Mouse (Mus musculus): ENCODE measurements at regions not wholly inside any gene's neighbourhood (a gene's known extent, or its start where the extent isn't known, plus 50 kb on each side); places are given as distances from the start of the nearest gene placed in this dataset.
A peak's percentile ranks its signal among the peaks of the same experiment; 100 is the strongest.

DNA sequence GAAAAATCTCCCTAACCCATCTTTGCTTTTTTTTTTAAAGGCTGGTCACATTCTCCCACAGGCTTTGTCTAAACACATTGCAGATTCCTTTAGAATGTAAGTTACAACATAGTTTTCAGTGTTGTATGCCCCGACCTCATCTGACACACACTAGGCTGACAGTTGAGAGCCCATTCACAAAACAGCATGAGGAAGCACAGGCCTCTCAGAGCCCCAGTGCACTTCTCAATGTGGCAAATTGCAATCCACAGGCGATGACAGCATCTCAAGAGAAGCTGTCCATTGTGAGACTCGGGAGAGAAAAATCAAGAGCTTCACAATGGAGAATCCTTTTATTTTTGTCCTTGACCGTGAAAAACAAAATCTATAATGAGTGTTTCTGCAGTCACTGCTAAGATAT lies 493.8 kb upstream of the Alcam start:
- Histone ChIP-seq H3K4me3 (no peak overlapping the region), H3K27ac (no peak overlapping the region)
- no peak for DNase-seq (ENCODE audit: low spot score in 2 of 2)
- no peak for TF ChIP-seq CTCF (conservative IDR thresholded peaks at IDR 0.05)

GRCm38 (mm10) chr16:52934749-52935148 lies 480.9 kb upstream of the Alcam start:
- TF ChIP-seq CTCF (conservative IDR thresholded peaks at IDR 0.05): no peak
- Histone ChIP-seq H3K27ac (no peak overlapping the region), H3K4me3 (no peak overlapping the region)
- no peak for DNase-seq (ENCODE audit: low spot score in 2 of 2)

DNA sequence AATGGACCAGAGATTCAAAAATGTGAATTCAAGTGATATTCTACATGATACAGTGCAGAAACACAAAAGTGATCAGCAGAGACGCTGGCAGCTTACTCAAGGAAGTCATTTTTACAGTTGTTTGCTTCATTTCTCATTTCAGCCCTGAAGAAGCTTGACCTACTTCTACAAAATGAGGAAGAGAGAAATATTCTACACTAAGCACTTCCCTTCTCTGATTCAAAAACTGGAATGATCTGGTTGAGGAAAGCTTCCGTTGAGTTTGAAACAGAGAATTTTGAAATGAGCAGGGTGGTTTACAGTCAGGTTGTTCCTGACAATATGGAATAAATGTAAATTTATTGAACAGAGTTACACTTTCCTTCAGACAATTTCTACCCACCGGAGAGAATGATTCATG lies 478.1 kb upstream of the Alcam start:
- TF ChIP-seq CTCF (conservative IDR thresholded peaks at IDR 0.05): no peak
- H3K27ac ChIP-seq: no peak overlapping the region
- no peak for DNase-seq (ENCODE audit: low spot score in 2 of 2)
- H3K4me3 ChIP-seq: no peak overlapping the region

- peak in 1 of 2 experiments; percentile 39 for DNase-seq (ENCODE audit: low spot score in 2 of 2)
- Histone ChIP-seq H3K27ac (no peak overlapping the region), H3K4me3 (no peak overlapping the region)
- peak; percentile 17; the same call in 1 of the 2 replicates for TF ChIP-seq CTCF (conservative IDR thresholded peaks at IDR 0.05)
These were observed 438.8 kb upstream of the Alcam start for GRCm38 (mm10) chr16:52892467-52893255.

DNA sequence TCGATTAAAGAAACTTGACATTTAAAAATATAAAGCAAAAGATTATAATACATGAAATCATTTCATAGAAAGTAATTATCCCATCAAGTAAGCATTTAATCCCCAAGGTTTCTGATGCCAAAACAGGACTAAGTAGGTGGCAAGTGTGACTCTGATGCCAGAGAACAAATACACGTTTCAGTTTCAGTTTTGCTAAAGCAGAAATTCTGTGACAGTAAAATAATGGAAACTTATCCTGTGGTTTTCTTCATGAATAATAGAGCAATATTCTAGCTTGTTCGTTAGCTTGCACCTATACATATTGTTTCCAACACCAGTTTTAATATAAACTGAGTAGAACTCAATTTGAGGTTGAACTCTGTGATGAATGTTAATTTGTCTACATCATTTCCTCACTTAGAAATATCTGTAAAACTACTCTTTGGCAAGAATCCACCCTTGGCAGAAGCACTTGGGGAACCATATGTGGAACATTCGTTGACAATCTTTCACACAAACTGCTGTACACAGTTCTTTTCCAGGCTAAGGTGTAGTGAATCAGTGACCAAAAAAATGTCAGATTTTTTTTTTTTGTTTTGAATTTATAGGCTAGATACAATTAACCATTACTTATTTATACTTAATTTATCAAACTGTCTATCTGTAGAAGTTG lies 425.7 kb upstream of the Alcam start:
- peak; percentile 42 to 49 for DNase-seq (ENCODE audit: low spot score in 2 of 2)
- Histone ChIP-seq H3K4me3 (no peak overlapping the region), H3K27ac (no peak overlapping the region)
- no peak for TF ChIP-seq CTCF (conservative IDR thresholded peaks at IDR 0.05)

GRCm38 (mm10) chr16:52867833-52868232 lies 414.0 kb upstream of the Alcam start:
- H3K4me3 ChIP-seq: no peak overlapping the region
- DNase-seq (ENCODE audit: low spot score in 2 of 2): no peak
- H3K27ac ChIP-seq: no peak overlapping the region
- no peak for TF ChIP-seq CTCF (conservative IDR thresholded peaks at IDR 0.05)

- no peak for DNase-seq (ENCODE audit: low spot score in 2 of 2)
- H3K4me3 ChIP-seq: no peak overlapping the region
These were observed 409.7 kb upstream of the Alcam start for GRCm38 (mm10) chr16:52863554-52863953.

DNA sequence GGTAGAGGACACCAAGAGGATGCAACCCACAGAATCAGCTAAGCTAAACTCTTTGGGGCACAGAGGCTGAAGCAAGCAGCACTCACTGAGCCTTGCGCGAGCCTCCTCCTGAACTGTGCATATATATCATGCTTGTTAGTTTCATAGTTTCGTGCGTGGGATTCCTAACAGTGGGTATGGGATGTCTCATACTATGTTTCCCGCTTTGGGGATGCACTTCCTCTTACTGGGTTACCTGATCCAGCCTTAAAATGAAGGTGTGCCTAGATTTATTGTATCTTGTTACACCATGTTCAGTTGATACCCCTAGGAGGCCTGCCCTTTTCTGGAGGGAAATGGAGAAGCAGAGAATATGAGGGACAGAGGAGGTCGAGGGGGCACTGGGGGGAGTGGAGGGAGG lies 407.4 kb upstream of the Alcam start:
- no peak overlapping the region for H3K27ac ChIP-seq
- DNase-seq (ENCODE audit: low spot score in 2 of 2): no peak
- no peak for TF ChIP-seq CTCF (conservative IDR thresholded peaks at IDR 0.05)
- no peak overlapping the region for H3K4me3 ChIP-seq

More at GRCm38 (mm10) chr16:52863554-52863953, 409.7 kb upstream of the Alcam start:
- TF ChIP-seq CTCF (conservative IDR thresholded peaks at IDR 0.05): no peak
- no peak overlapping the region for H3K27ac ChIP-seq

DNA sequence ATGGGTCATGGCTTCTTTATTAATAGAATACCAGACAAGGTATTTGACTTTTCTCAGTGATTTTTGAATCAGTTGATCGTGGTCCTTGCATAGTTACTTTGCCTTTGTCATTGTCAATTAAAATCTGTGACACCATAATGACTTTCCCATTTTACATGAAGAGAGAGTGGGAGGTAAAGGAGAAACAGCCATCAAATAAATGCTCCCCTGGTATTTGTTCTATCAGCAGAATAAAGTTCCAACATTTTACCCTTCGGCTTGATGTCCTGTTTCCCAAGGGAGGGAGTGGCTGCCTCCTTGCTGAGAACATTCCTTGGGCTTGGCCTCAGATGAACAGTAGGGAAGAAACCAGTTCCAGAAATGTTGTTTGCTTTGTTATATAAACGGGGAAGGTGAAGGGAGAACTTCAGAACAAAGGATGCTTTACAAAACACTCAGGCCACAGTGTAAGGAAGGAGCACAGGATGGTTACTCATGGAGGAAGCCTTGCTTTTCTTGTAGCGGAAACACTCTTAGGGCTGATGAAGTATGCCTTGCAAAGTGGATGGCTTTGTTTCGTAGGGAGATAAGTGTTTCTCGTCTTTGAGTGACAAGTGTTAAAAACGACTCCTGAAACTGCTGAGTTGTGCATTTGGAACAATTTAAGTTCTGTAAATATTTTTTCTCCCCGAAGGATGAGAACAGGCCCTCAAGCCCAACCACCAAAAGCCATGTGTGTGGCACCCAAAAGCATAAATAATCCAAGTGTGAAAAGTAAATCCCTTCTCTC lies 404.8 kb upstream of the Alcam start:
- DNase-seq (ENCODE audit: low spot score in 2 of 2): no peak
- H3K4me3 ChIP-seq: no peak overlapping the region
- no peak for TF ChIP-seq CTCF (conservative IDR thresholded peaks at IDR 0.05)
- no peak overlapping the region for H3K27ac ChIP-seq

DNA sequence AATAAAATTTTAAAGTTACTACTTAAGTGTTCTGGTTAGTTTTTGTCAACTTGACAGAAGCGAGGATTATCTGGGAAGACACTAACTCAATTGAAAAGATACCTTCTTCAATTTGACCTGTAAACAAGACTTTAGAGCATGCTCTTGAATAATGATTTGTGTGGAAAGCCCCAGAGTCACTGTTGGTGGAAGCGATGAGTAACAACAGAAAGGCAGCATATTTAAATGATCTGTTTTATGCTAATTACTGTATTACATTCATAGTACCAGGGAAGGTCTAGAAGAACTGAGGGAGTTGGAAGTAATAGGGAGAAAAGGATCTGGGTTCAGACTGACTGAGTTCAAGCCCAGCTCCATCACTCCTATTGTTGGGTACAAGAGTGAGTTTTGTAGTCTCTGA lies 397.3 kb upstream of the Alcam start:
- Histone ChIP-seq H3K4me3 (no peak overlapping the region), H3K27ac (no peak overlapping the region)
- no peak for DNase-seq (ENCODE audit: low spot score in 2 of 2)
- no peak for TF ChIP-seq CTCF (conservative IDR thresholded peaks at IDR 0.05)

GRCm38 (mm10) chr16:52818976-52819375 lies 365.1 kb upstream of the Alcam start:
- no peak overlapping the region for H3K4me3 ChIP-seq
- no peak overlapping the region for H3K27ac ChIP-seq
- no peak for TF ChIP-seq CTCF (conservative IDR thresholded peaks at IDR 0.05)
- DNase-seq (ENCODE audit: low spot score in 2 of 2): no peak

- TF ChIP-seq CTCF (conservative IDR thresholded peaks at IDR 0.05): no peak
- Histone ChIP-seq H3K4me3 (no peak overlapping the region), H3K27ac (no peak overlapping the region)
- peak in 1 of 2 experiments; percentile 3 for DNase-seq (ENCODE audit: low spot score in 2 of 2)
These were observed 357.3 kb upstream of the Alcam start for GRCm38 (mm10) chr16:52811219-52811618.

GRCm38 (mm10) chr16:52804365-52804764 lies 350.5 kb upstream of the Alcam start:
- no peak for TF ChIP-seq CTCF (conservative IDR thresholded peaks at IDR 0.05)
- H3K4me3 ChIP-seq: no peak overlapping the region
- H3K27ac ChIP-seq: no peak overlapping the region
- DNase-seq (ENCODE audit: low spot score in 2 of 2): no peak
